Mouse (Mus musculus) spleen, embryonic (tissue): ENCODE data around the gene Aldh1l1.

Experiments
- CTCF ChIA-PET: fragments of 350-600 bp; sonication (Branson Sonifier 250); formaldehyde crosslinking; loops from one replicate; lab custom pipeline; 2022; lab: Charles Lee

Aldh1l1 gene

DNA sequence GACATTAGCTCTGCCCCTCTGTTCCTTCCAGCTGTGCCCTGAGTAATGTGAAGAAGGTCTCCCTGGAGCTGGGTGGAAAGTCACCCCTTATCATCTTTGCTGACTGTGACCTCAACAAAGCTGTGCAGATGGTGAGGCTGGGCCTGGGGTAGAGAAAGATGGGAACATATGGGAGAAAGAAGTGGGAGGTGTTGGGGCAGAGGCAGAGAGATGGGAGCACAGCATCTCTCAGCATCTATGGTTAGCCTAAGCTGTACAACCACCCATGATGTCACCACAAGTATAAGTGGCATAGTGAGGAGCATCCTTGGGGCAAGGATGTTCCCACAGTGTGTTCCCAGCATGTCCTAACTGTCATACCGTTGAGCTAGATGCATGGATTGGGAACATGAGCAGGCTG is 104.5 kb downstream of the Aldh1l1 start:
- CTCF ChIA-PET, result no interaction called here

DNA sequence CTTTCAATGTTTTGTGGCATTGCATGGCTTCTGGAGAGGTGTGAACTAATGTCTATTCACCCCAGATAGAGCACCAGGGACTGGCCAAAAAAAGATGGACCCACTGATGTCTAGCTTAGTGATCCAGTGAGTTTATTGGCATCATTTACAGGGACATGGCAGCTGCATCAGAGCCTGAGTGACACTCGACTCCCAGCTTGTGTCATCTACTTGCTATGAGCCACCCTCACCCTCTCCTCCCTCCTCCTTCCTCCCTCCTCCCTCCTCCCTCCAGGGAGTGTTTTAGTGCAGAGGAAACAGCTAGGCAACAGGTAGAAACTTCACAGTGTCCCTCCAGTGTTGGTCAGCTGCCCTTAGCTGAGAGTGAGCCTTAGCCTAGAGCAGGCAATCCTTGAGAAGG is 108.7 kb downstream of the Aldh1l1 start:
- CTCF ChIA-PET, result no interaction called here

DNA sequence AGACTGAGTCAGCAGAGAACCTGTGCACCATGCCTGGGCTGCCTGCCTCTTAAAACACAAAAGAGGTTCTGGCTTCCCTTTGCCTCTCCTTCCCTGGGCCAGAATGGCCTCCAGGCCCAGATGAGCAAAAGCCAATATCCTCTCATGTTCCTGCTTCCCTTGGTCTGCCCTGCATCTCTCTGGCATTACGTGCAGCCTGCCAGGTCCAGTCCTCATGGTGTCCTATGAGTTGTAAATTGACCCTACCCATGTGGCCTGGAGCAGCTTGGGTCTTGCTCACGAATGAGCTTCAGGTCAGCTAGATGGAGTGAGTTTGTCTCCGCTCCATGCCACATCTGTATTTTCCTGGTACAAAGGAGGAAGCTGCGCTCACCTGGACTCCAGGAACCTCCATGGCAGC is 110.8 kb downstream of the Aldh1l1 start:
- CTCF ChIA-PET, result no interaction called here

DNA sequence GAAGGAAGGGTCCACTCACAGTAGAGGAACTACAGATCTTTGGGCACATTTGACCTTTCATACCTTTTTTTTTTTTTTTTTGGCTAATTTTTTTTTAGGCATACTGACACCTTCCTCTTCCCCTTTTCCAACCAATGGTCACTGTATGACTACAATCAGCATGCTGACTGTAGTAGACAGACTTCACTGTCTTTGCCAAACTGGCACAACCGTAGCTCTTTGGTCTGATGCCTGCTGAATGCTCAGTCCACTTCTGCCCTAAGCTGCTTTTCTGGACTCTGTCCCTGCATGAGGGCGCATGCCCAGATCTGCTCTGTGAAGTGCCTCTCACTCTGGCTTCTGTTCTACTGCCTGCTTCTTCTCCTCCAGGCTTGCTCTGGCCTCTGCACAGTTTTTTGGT is 111.4 kb downstream of the Aldh1l1 start:
- CTCF ChIA-PET, result interaction anchor here (0.6 kb wide), 1 partner anchor 25 kb away, joined by 12 read pairs; no protein-coding TSS in a partner anchor

DNA sequence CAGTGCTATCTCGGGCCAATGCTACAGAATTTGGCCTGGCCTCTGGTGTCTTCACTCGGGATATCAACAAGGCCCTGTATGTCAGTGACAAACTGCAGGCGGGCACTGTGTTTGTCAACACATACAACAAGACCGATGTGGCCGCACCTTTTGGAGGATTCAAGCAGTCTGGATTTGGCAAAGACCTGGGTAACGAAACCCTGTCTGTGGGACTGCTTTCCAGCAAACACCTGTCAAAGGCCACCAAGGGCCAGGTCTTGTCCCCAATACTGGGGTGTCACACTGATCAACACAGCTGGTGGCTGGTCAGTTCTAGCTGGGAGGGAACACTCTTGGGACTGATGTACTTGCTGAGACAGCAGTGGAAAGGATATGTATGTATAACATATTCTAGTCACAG is 112.0 kb downstream of the Aldh1l1 start:
- CTCF ChIA-PET, result interaction anchor here (0.6 kb wide), 1 partner anchor 24 kb away, joined by 12 read pairs; no protein-coding TSS in a partner anchor

DNA sequence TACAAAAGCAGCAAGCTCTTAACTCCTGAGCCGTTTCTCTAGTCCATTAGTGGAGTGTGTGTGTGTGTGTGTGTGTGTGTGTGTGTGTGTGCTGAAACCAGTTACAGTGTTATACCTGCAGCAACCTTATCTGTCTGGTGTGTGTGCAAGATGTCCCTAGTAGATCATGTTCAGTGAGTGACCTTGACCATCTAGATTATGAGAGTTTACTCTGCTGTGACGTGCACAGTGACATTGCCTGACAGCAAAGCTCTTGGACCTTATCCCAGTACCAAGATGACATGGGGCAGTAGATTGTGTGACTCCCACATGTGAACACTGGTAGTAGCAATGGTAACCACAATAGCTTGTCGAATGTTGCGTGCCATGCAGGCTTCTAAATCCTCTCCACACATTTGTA is 114.1 kb downstream of the Aldh1l1 start:
- CTCF ChIA-PET, result interaction anchor here (0.7 kb wide), 1 partner anchor 424 kb away, joined by 9 read pairs; no protein-coding TSS in a partner anchor

DNA sequence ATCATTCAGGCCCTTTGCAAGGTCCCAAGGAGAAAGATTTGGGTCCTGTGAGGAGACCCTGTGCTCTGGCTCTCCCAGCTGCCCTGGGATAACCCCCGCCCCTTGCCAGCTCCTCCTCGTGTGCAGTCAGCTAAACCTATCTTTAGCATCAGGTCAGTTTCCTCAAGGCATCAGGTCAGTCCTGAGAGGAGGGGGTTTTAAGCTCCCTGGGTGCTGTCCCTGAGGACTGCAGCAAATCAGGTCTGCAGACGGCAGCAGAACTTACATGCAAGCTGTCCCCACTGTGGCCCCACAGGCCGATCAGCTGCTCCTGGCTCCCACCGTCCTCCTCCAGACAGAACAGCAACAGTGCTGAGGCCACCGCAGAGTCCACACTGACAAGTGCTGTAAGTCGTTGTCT is 115.5 kb downstream of the Aldh1l1 start:
- CTCF ChIA-PET, result no interaction called here

DNA sequence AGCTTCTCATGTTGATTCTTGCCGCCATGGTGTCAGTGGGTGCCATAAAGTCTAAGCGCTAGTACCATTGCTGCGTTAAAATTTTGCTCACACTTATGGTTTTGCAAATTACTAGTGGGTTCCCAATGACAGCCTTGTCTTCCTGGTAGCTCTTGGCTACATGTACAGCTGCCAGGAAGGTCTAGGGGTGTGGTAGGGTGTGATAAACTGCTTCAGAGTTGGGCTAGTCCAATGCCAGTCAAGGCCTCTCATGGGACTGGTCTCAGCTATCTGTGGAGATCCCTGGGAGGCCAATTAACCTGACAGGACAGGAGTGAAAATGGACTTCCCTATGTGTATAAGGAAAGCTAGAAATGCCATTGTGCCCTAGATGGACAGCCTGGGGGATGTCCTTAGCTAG is 116.1 kb downstream of the Aldh1l1 start:
- CTCF ChIA-PET, result no interaction called here

DNA sequence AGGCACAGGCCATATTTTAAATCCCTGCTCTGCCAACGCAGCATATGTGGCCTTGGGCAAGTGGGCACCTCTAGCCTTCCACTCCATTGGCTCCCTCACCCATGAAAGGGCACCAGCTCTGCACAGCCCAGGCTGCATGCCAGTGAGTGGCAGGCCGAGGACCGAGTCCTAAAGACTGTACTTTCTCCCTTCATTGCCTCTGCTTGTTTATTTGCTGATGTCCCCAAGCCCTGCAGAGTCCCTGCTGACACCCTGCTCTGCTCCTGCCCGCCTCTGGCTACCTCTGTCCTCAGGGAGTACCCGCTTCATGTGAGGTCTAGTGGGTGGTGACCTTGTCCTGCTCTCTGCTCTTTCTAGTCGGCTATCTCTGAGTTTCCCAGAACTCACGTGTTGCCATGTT is 116.9 kb downstream of the Aldh1l1 start:
- CTCF ChIA-PET, result no interaction called here

DNA sequence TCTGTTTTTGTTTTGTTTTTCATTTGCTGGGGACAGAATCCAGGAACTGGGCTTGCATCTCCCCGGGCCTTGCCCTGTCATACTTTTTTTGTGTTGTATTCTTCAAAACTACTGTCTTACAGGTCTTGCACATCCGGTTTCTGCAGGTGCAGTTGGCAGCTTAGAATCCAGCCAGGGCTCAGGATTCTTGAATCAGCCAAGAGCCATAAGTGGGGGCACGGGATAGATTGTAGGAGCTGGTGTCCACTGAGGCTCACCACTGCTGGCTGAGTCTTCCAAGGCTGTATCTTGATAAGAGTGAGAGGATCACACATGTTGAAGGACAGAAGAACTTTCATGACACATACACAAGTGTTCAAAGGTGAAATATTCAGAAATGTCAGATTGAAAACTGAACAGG is 117.9 kb downstream of the Aldh1l1 start:
- CTCF ChIA-PET, result interaction anchor here (0.6 kb wide), 1 partner anchor 1357 kb away, joined by 14 read pairs; no protein-coding TSS in a partner anchor

DNA sequence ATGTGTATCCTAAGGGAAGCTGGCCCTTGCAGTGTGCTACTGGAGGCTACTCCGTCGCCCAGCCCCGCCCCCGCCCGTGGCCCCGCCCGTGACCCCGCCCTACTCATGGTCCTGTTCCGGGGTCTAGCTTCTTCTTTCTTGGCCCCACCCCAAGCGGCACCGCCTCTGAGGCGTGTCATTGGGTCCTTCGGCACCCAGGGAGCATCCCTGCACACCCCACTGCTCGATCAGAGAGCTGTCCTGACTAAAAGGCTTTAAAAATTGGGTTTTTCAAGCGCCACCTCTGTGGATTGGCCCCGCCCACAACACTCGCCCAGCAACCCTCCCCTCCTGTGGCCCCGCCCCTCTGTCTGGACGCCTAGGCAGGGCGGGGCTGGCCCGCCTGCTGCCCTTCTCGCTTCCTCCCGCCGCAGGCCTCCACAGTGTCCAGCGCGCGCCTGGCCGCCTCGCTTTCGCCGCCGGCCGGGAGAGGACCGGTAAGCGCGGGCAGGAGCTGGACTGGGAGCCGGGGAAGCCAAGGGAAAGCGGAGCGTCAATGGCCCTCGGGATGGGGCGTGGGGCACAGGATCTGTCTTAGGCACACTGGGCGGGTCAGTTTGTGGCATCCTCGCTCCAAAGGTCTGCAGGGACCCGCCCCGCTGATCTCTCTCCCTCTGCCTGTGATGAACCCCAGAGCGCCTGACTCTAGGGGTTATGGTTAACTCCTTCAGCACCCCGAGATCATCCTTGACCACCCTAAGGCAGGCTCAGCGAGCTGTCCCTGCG is 118.5 kb downstream of the Aldh1l1 start, which contains the start of gene Slc41a3:
Slc41a3 (plus strand) TSS at position 193 of the 765 bp plus-strand sequence.
- CTCF ChIA-PET, result interaction anchor here (0.6 kb wide), 5 partner anchors 13 to 1358 kb away, joined by 3 to 16 read pairs (median 3); no protein-coding TSS in a partner anchor

DNA sequence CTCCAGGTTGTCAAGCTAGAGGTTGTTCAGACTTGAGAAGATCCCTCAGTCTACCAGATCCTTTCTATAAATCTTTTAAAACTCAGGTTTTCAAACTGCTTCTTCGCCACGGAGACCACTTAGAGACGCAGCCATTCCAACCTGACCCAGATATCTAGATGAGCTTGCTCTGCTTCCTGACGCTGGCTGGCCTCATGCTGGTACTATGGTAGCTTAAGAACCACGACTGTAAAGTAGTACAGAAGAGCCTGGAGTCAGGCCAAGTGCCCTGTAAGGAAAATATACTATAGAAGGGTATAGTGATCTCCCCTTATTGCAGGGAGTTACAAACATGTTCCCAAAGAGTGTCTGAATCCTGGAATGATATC is 119.1 kb downstream of the Aldh1l1 start:
- CTCF ChIA-PET, result interaction anchor here (0.6 kb wide), 4 partner anchors 13 to 161 kb away, joined by 3 to 16 read pairs (median 3); no protein-coding TSS in a partner anchor

DNA sequence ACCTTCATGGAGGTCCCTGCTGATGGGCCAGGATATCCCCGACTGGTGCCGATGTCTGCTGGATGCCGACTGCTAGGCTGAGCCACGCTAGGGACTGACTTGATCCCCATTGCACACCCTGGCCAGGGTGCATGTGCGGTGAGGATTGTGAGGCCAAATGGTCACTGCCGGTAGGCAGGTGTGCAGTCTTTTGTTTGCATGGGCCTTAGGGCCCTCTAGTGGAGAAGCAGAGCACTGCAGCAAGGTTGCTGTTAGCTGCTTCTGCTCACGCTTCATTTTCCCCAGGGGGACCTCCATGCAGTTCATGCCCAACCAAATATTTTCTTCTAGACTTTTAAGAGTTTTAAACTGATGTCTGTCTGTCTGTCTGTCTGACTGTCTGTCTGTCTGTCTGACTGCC is 120.3 kb downstream of the Aldh1l1 start:
- CTCF ChIA-PET, result no interaction called here

DNA sequence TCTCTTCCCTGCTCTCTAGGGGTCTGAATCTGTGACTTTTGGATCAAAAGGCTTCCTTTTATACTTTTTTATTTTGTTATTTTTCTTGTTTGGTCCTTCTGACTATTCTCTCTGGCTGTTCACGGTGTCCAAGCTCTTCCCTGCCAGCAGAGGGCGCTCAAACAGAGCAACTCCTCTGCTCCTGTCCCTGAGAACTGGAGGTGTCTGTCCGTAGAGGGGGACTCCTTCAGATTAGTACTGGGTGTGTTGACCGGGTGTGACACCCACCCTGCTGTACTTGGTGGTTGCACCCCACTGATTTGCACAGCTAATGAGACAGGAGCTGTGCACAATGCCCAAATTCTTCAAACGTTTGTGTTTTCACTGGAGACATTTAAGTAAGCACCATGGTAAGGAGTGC is 121.0 kb downstream of the Aldh1l1 start:
- CTCF ChIA-PET, result no interaction called here

DNA sequence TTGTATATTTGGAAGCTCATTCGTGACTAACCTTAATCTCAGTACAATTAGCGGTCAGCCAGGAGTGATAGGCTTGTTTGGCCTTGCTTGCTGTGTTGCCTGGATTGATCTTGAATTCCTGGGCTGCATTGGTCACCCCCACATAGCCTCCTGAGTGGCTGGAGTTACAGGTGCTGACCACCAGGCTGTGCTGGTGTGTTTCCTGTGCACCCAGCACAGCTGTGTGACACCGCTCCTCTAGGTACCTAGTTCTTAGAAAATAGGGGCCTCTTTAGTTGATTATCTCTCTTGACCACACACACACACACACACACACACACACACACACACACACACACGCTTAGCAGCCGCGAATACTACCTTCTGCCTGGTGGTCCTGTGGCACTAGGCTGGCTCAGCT is 122.0 kb downstream of the Aldh1l1 start:
- CTCF ChIA-PET, result interaction anchor here (0.6 to 0.7 kb wide), 2 partner anchors 129 to 586 kb away, joined by 4 to 6 read pairs; no protein-coding TSS in a partner anchor

DNA sequence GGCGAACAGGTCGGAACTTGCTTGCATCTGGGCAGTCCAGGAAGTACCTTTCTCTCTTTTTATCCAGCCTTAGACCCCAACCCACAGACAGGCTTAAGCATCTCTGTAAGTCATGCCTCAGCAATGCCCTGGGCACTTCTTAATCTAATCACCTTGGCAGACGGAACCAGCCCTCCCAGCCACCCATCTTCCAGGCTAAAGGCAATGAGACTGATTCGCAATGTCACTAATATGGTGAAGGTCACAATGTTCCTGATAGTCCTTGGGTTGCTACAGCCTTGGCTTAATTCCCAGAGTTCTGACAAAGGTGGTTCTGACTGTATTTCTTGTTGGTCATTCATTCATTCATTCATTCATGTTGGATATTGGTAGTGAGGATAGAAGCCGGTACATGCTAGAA is 124.0 kb downstream of the Aldh1l1 start:
- CTCF ChIA-PET, result no interaction called here

DNA sequence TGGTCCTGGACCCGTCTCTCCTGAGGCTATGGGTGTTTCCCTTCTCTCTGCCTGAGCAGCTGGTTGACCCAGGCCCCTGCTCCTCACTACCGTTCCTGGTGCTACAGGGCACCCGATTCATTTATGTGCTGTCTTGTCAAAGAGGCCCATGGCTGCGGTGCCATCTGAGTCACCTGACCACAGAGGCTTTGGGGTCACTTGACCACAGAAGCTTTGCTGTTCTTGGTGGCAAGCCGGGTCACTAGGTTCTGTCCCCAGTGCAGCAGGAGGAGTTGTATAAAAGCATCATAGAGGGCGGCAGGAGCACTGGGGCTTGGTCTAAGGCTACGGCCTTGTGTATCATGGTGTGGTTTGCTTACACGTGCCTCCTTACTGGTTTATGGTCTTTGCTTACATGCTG is 127.0 kb downstream of the Aldh1l1 start:
- CTCF ChIA-PET, result no interaction called here

DNA sequence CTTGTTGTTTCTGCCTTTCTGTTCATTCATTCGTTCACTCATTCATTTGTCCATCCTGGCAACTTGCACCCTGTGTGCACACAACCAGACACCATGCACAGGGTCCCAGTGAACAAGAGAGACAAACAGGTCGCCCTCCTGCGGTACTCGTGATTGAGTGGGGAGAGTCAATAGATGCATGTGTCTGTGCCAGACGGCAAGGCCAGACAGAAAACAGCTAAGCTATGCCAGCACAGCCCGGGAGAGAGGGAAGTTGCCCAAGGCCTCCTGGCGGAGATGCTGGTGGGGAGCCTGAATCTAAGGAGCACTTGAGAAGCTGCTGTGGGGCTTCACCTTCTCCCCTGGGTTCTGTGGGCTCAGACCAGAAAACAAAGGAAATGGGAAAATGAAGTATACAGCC is 129.1 kb downstream of the Aldh1l1 start:
- CTCF ChIA-PET, result no interaction called here

DNA sequence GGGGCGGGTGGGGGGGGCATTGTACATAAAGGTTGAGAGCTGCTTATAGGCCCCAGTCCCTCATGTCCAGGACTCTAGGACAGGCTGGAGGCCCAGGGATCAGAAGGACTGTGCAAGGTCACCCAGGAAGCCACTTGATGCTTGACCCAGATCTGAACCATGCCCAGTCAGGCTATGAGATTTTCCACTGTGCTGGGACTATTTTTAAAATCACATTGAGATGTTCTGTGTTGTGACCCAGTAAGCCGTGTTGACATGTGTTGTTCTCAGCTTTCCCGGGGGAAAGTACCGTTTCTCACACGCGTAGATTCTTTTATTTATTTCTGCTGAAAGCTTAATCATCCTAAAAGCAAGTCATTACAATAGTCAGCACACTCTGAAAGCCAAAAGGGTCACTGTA is 129.8 kb downstream of the Aldh1l1 start:
- CTCF ChIA-PET, result no interaction called here

DNA sequence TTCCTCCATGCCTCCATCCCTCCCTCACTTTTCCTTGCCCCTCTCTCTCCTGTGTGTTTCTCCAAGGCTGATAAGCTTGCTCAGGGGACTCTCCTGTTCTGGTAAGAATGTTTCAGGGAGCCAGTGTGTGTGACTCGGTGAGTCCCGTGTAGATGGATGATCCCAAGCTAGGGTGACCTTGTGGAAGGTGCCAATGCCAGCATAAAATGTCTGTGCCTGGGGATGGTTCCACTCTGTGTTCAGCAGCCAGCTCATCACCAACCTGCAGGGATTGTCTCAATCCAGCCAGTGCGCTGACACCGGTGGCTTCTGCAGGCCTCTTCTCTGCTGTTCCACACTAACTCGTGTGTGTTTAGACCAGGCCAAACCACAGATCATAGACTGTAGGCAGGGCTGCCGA is 130.3 kb downstream of the Aldh1l1 start:
- CTCF ChIA-PET, result no interaction called here

DNA sequence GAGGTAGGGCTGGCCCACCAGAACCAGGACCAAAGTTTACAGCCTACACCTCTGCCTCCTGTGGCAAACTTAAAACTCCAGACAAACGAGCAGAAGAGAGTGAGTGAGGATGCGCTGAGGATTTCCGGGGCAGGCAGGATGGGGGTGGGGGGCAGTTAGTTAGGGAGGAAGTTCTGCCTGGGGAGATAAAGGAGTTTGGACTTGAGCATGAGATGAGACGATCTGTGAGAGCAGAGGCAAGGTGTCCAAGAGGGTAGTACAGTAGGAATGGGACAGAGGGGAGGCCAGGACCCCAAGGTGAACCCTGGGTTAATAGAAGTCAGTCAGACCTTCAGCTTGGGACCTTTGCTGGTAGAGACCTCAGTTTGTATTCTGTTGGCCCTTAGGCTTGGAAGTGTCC is 132.0 kb downstream of the Aldh1l1 start:
- CTCF ChIA-PET, result interaction anchor here (0.7 kb wide), 1 partner anchor 13 kb away, joined by 3 read pairs; no protein-coding TSS in a partner anchor

DNA sequence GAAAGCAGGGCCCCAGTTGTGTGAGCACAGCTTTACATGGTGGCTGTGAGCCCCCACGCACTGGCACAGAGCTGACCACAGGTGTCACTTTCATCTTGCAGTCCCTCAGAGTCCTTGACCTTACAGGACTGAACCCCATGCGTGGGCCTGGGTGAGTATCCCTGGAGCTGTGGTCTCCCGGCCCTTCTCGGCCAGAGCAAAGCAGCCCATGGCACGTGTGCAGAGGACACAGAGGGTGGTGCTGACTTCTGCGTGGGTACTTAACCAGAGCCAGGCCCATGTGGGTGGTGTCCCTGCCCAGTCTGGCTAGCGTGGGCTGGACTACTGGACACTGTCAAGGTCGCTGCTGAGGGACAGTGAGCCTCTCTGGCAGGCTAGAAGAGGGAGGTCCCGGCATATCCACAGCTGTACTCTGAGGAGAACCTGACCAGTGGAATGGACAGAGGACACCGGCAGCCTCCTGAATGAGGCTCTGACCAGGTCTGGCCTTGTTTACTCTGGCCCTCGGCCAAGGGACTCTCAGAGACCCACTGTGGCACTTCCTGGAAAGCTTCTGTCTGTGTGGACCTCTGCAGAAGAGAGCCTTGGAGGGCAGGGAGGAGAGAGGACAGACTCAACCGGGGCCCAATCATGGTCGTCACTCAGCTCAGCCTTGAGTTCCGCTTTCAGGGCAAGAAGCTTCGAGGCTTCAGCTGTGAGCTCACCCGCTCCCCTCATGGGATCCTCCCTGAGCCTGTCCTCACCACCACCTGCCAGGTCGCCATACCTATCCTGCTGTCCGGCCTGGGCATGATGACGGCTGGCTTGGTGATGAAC is 132.8 kb downstream of the Aldh1l1 start:
- CTCF ChIA-PET, result no interaction called here
